Mouse (Mus musculus) fat pad, adult 2 months (tissue): ENCODE measurements around the gene Gm42791.

Source experiments
- DNase-seq: peaks from one replicate; pipeline ENCODE4 v3.0.0-alpha.2; 2011; ENCODE audit warnings: low read depth, low spot score; ENCODE audit errors: extremely low read depth

Gene Gm42791

GRCm38 (mm10) chr5:148978458-148979165, 16.3 kb downstream of the Gm42791 start:
- DNase-seq, result no peak

DNA sequence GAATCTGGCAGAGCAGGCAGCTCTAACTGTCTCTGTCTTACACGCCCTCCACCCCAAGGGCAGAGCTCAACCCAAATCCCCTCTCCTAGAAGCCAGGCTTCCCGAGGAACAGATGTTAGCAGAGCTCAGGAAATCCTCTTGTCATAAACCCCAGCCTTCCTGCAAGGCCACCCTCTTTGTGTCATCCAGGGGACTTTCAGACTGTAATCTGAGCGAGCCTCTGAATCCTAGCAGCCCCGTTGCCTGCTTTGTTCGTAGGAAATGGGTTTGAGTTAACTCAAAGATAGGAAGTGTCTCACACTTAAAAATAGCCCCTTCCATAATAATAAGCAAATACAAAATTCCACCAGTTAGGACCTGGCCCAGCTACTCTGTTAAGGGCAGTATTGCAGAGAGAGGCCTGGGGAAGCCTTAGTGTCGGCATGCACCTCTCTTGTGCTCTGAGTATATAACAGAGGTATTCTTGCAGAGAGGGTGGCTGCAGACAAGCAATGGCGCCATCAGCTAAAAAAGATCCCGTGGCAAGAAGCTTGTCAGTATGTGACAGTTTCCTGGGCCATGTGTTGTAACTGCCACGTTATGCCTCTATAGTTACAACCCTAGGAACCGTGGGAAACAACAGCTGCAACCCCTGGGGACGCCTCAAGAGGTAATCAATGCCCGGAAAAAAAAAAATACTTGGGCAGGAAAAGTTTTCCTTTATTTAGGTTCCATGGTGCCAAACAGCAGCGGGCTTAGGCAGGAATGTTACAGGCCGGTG, 17.1 kb downstream of the Gm42791 start:
- no peak for DNase-seq

GRCm38 (mm10) chr5:148976876-148977275, 18.1 kb downstream of the Gm42791 start:
- DNase-seq, result no peak

- no peak for DNase-seq
These were observed 19.9 kb downstream of the Gm42791 start for GRCm38 (mm10) chr5:148975035-148975434.

GRCm38 (mm10) chr5:148973019-148973668, 21.8 kb downstream of the Gm42791 start:
- DNase-seq, result no peak

GRCm38 (mm10) chr5:148972167-148972566, 22.8 kb downstream of the Gm42791 start:
- DNase-seq, result no peak

DNA sequence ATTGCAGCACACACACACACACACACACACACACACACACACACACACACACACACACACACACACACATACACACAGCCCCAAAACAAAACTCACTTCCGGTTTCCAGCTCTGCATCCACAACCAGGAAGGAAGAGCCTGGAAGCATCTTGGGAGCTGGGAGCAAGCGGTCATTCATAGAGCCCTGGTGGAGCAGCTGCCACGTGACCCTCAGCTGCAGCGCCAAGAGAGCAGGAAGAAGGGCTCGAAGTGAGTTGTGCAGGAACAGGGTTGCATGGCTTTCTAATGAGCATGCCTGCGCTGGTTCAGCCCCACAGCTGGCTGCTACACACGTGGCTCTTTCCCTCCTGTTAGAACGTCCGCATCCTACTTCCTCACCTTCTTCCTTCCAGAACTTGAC, 25.3 kb downstream of the Gm42791 start:
- no peak for DNase-seq

- no peak for DNase-seq
These were observed 25.9 kb downstream of the Gm42791 start for GRCm38 (mm10) chr5:148968958-148969576.

DNA sequence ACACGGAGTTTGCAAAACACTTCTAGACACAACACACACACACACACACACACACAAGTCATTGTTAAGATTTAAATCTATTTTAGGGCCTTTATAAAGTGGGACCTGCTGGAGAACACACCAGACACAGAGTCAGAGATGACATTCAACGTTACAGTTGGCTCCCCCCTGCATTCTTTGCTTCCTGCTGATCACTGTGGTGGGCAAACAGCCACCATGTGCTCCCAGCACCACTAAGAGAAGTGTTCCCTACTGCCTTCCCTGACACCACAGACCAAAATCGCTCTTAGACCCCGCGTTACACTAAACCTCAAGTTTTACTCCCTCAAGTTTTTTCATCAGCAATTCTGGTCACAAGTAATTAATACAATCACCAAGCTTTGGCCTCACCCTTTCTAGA, 26.8 kb downstream of the Gm42791 start:
- DNase-seq, result no peak

DNA sequence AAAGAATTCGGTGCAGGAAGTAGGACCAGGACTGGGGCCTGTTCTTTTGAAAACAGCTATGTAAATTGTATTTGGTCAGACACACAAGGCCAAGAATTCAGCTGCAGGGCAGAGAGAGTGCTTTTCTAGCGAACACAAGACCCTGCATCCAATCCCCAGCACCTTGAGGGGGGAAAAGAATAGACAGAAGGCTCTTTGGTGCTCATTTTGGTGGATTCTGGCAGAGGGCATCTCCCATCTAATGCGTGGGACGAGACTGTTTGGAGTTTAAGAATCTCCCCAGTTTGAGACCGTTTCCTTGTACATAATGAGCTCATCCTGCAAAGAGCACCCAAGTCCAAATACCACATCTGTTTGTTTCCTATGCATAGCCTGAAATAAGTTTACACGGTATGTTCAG, 28.6 kb downstream of the Gm42791 start:
- DNase-seq, result no peak

- no peak for DNase-seq
These were observed 29.1 kb downstream of the Gm42791 start for GRCm38 (mm10) chr5:148965691-148966333.

DNA sequence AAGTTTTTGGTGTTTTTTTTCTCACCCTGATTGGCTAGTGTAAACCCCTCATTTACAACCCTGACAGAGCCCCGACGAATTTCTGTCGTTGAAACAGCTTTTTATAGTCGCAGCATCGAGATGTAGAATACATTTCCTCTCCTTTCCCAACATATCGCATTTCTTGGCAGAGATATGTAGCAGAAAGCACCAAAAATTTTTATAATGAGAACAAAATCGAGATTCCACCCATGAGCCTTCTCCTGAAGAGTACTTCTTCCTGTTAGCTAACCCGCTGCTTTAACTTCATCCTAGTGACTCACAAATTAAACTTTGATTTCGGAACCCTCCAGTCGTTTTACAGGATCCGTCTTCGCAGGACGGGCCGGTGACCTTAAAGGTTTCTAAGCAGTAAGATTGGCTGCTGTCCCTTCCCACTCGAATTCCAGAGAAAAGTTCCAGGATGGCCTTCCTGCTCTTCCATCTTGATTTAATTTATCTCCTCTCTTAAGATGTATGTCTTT, 29.8 kb downstream of the Gm42791 start:
- no peak for DNase-seq

- no peak for DNase-seq
These were observed 30.7 kb downstream of the Gm42791 start for GRCm38 (mm10) chr5:148964251-148964650.

DNA sequence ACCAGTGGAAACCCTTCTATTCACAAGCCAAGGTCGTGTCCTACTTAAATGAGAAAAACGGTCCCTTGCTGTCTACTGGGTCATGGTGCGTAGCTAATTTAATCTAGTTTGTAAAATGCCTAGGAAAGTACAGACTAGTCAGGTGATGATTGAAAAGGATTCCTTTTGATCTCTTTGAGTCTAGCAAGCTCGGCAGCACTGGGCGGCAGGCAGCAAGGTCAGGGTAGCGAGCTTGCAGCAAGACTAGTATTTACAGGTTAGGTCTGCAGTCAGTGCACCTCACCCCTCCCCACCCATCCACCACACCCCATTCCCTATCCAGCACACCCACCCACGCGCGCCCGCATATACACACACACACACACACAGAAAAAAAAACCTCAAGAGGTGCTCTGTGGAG, 34.7 kb downstream of the Gm42791 start:
- DNase-seq, result no peak

DNA sequence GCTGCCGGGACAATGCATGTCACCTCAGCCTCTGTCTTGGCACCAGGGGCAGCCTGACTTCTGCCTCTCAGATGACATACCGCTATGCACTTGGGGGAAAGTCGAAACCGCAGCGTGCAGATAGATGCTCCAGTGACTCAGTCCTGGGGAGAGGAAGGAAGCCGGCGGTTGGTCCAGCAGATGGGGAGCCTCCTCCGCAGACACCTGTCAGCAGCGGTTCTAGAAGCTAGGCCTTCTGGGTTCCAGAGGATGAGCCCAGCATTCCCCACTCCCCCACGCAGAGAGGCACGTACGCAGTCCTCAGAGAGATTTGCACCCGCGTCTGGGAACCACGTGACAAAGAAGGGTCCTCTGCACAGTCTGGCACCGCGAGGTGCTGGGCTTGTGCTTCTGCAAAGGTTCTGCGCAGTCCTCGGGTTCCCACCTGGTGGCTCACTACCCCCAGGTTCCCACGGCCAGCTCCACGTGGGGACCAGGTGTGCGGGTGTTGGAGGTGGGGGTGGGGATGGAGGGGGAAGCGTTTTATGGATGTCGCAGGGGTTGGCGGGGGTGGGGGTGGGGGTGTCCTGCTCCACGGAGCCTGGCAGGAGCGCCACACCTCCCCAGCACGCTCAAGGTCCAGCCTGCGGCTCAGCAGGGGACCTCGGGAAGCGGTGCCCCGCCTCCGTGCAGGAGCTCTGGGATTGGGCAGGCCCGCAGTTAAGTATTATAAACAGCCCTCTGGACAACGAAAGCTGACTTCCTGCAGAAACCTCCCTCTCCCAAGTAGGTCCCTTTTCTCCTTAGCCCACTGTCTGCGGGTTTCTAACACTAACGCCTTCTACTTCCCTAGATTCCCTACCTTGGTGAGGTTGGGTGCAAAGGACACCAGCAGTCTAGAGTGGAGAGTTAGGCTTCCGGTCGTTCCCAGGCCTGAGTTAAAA, 35.6 kb downstream of the Gm42791 start:
- DNase-seq, result no peak

DNA sequence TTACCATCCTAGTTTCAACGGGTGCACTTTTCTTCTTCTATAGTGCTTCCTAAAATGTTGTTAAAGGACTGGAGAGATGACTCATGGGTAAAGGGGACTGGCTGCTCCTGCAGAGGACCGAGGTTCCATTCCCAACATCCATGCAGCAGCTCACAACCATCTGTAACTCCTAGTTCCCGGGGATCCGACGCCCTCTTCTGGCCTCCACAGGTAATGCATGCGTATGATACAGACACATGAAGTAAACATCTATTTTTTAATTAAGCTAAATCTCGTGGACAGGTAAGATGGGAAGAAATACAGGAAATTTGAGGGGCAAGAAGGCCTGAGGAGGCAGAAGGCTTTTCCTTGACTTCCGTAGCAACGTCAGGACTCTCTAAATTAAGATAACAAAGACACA, 36.6 kb downstream of the Gm42791 start:
- no peak for DNase-seq

- no peak for DNase-seq
These were observed 37.9 kb downstream of the Gm42791 start for GRCm38 (mm10) chr5:148956898-148957535.

GRCm38 (mm10) chr5:148956091-148956490, 38.9 kb downstream of the Gm42791 start:
- DNase-seq, result no peak

- DNase-seq, result no peak
These were observed 39.4 kb downstream of the Gm42791 start for GRCm38 (mm10) chr5:148955575-148955974.
